Mouse (Mus musculus) gastrocnemius, adult 2 months (tissue): ENCODE measurements around the gene Eif2b4. TPM values are rescaled to one million over a fixed set of nuclear protein-coding genes. Genes with fewer than 3 reads are reported as not detected.
A peak's percentile ranks its signal among the peaks of the same experiment; 100 is the strongest.

Source experiments
- DNase-seq: peaks from one replicate; pipeline ENCODE4 v3.0.0; 2022
- H3K27ac ChIP-seq: fragments of 200-600 bp; 2 replicates; pipeline ENCODE4 v1.8.1; 2022; ENCODE audit warnings: mild to moderate bottlenecking
- H3K4me3 ChIP-seq: fragments of 200-600 bp; 2 replicates; pipeline ENCODE4 v1.8.1; 2022; ENCODE audit warnings: mild to moderate bottlenecking, moderate library complexity
- CTCF ChIP-seq: fragments of 200-600 bp; IDR thresholded peaks from 2 replicates; pipeline ENCODE4 v1.8.1; 2022; ENCODE audit warnings: antibody characterized with exemption, mild to moderate bottlenecking, moderate library complexity
- intact Hi-C: fragments of 180-260 bp; cut with DNase I; formaldehyde crosslinking; loops from one replicate; pipeline ENCODE4 v1.15.1; 2025
- total RNA-seq, 2 experiments: library from RNA; stranded (reverse); gene quantifications; 2 replicates each; pipeline ENCODE4 v1.2.3; 2021

Gene Eif2b4
- total RNA-seq, 2 experiments from 2014 or later = 39.5 to 53.9 TPM

DNA sequence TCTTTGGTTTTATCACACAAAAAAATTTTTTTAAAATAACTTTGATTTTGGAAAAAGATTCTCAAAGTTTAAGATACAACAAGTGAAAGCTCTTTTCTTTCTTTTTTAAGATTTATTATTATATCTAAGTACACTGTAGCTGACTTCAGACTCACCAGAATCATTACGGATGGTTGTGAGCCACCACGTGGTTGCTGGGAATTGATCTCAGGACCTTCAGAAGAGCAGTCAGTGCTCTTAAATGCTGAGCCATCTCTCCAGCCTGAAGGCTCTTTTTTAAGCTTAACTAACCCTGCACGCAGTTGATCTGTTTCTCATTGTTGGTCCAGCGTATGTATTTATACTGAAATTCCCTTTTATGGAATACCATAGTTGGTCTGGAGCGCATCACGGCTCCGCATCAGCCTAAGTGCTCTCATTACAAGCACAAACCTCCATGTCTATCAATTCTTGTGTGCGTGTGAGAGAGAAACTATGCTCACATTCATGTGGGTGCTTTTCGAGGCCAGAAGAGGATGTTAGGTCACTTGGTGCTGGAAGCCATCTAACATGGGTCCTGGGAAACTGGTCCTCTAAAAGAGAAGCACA lies 12.0 kb downstream of the Eif2b4 start:
- DNase-seq = no peak
- Histone ChIP-seq H3K27ac (peak overlapping the region; percentile 97; the same call in 1 of the 2 replicates), H3K4me3 (no peak overlapping the region)
- intact Hi-C loops = loop anchor here (5.0 kb wide), 1 partner anchor 41 kb away; the partner anchor contains the start of gene Ppm1g
- no peak for TF ChIP-seq CTCF

- DNase-seq = peak; percentile 93
- H3K4me3 ChIP-seq = peak within 1 kb of the TSS; percentile 91
- intact Hi-C loops = loop anchor here (2.0 to 5.0 kb wide), 2 partner anchors 25 to 42 kb away; partner anchors contain the start of genes Mpv17 and Ppm1g
- TF ChIP-seq CTCF = peak; percentile 8; the same call in 1 of the 2 replicates
- H3K27ac ChIP-seq = peak within 1 kb of the TSS; percentile 97
Measured at GRCm38 (mm10) chr5:31179766-31180630, 13.2 kb downstream of the Eif2b4 start, which contains the start of the genes Gm29609 and Gtf3c2. Gm29609 (minus strand) TSS chr5:31179911. Gtf3c2 (minus strand) TSS chr5:31180144.

- H3K27ac ChIP-seq = peak overlapping the region; percentile 97
- intact Hi-C loops = loop anchor here (2.0 kb wide), 1 partner anchor 25 kb away; the partner anchor contains the start of gene Mpv17
- no peak for TF ChIP-seq CTCF
- peak overlapping the region; percentile 91 for H3K4me3 ChIP-seq
- DNase-seq = no peak
Measured at GRCm38 (mm10) chr5:31179301-31179765, 13.9 kb downstream of the Eif2b4 start.

DNA sequence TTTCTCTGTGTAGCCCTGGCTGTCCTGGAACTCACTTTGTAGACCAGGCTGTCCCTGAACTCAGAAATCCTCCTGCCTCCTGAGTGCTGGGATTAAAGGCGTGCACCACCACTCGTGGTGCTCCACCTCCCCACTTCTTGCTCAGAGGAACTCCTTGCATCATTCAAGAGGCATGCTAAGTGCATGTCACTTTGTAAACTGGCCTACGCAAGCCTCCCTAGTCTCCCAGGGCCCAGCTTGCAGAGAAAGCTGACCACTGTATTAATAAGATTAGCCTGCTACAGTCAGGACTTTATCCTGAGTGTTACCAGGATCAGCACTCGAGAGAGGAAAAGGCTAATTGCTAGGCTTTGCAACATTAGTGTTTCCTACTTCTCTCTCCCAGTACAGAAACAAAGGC lies 24.6 kb downstream of the Eif2b4 start:
- Histone ChIP-seq H3K4me3 (no peak overlapping the region), H3K27ac (no peak overlapping the region)
- no peak for TF ChIP-seq CTCF
- DNase-seq = no peak
- intact Hi-C loops = no loop called here

GRCm38 (mm10) chr5:31164878-31165277 lies 28.4 kb downstream of the Eif2b4 start:
- no peak overlapping the region for H3K27ac ChIP-seq
- intact Hi-C loops = no loop called here
- TF ChIP-seq CTCF = no peak
- no peak overlapping the region for H3K4me3 ChIP-seq
- no peak for DNase-seq

GRCm38 (mm10) chr5:31162462-31162861 lies 30.8 kb downstream of the Eif2b4 start:
- TF ChIP-seq CTCF = no peak

GRCm38 (mm10) chr5:31154152-31154553 lies 39.1 kb downstream of the Eif2b4 start, which contains the start of gene Mpv17:
Mpv17 (minus strand) TSS chr5:31154251.
- intact Hi-C loops = loop anchor here (2.0 kb wide), 1 partner anchor 25 kb away; the partner anchor contains the start of gene Gm29609
- no peak for TF ChIP-seq CTCF
- Histone ChIP-seq H3K27ac (peak within 1 kb of the TSS; percentile 93), H3K4me3 (peak within 1 kb of the TSS; percentile 95)
- DNase-seq = peak; percentile 90

More at GRCm38 (mm10) chr5:31162462-31162861, 30.8 kb downstream of the Eif2b4 start:
- intact Hi-C loops = no loop called here
- DNase-seq = no peak
- H3K27ac ChIP-seq = no peak overlapping the region
- no peak overlapping the region for H3K4me3 ChIP-seq

GRCm38 (mm10) chr5:31153516-31154151 lies 39.6 kb downstream of the Eif2b4 start:
- peak overlapping the region; percentile 93 for H3K27ac ChIP-seq
- TF ChIP-seq CTCF = no peak
- intact Hi-C loops = loop anchor here (2.0 kb wide), 1 partner anchor 25 kb away; the partner anchor contains the start of gene Gm29609
- peak; percentile 72 for DNase-seq
- H3K4me3 ChIP-seq = peak overlapping the region; percentile 95

GRCm38 (mm10) chr5:31151746-31152145 lies 41.5 kb downstream of the Eif2b4 start:
- Histone ChIP-seq H3K27ac (peak overlapping the region; percentile 93), H3K4me3 (no peak overlapping the region)
- DNase-seq = peak; percentile 28
- peak; percentile 18; the same call in 1 of the 2 replicates for TF ChIP-seq CTCF
- intact Hi-C loops = no loop called here

- Histone ChIP-seq H3K4me3 (no peak overlapping the region), H3K27ac (no peak overlapping the region)
- no peak for TF ChIP-seq CTCF
- DNase-seq = no peak
- intact Hi-C loops = no loop called here
Measured at GRCm38 (mm10) chr5:31149781-31150180, 43.4 kb downstream of the Eif2b4 start.

- Histone ChIP-seq H3K4me3 (no peak overlapping the region), H3K27ac (no peak overlapping the region)
- intact Hi-C loops = no loop called here
- no peak for DNase-seq
- no peak for TF ChIP-seq CTCF
Measured at GRCm38 (mm10) chr5:31138968-31139425, 54.2 kb downstream of the Eif2b4 start.
